Mouse (Mus musculus): ENCODE measurements around the gene 4930404N11Rik. TPM values are rescaled to one million over a fixed set of nuclear protein-coding genes. Genes with fewer than 3 reads are reported as not detected.

4930404N11Rik gene
- polyA plus RNA-seq, 1 experiment from 2014 or later, result 0.79 TPM

DNA sequence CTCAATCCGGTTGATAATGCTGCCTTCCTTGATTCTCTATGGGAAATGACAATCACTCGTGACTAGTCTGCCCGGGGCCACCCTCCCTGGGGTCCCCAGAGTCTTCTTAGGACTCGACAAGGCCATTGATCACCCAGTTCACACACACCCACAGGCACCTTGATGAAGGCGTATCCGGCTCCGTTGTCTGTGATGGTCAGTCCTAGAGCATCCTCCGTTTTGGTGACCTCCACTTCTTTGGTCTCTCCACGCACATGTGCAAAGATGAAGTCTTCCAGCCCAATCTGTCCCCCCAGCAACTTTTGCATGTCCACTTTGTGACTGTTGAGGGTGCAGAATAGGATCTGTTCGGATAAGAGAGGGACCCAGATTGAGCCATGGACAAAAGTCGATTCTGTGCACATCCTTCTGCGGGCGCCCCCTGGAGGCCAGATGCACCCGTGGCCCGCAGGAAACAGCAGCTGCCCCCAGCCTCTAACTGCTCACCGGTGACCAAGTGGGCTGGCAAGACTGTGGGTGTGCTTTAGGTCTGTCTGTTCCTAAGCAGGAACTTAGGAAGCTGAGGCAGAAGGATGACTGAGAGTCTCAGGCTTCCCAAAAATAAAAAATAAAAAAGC, 24.2 kb downstream of the 4930404N11Rik start:
- peaks cover 13% of the 10 kb centered on the region for H3K4me1 ChIP-seq (replicated peaks)
- H3K27ac ChIP-seq, result no peak overlapping the region
- no peaks in the 10 kb centered on the region for H3K9me3 ChIP-seq
- 36% methylated on average over 16 of the region's 16 CpGs for WGBS
- no peak overlapping the region for H3K9ac ChIP-seq (replicated peaks)
- peaks cover 88% of the 10 kb centered on the region for H3K27me3 ChIP-seq
- no peak overlapping the region for H3K4me2 ChIP-seq
- no peak overlapping the region for H3K4me3 ChIP-seq (replicated peaks)
- ATAC-seq (ENCODE audit: insufficient number of reproducible peaks, insufficient read depth, low FRiP score, low TSS enrichment, low read depth), result no peak
- peaks cover 11% of the 10 kb centered on the region for H3K36me3 ChIP-seq

DNA sequence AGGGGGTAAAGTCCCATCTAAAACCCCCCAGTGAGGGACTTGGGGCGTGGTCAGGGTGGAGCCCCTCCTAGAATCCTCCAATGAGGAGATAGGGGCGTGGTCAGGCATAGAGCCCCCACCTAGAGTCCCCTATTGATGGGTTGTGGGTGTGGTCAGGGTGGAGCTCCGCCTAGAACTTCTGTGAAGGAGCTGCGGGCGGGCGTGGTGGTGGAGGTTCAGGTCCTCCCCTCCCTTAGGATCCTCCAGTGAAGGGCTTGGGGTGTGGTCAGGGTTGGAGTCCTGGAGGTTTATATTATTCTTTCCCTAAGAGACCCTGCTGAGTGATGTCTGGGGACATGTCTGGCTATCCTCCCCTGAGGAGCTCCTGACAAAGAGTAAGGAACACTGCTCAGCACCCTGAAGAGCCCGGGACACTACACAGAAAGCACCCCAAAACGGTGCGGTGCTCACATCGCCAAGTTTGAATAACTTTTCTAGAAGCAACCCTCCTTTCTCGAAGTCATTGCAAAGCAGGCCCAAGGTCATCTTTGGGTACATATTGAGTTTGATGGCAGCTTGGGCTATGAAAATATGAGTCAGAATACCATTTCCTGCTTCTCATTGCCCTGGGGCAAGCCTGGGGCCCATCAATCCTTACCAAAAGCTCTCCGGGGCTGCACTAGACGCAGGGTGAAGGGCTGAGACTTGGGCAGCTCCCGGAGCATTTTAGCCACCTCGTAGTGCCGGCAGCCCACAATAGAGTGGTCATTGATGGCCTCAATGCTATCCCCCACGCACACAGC, 24.9 kb downstream of the 4930404N11Rik start:
- 39% methylated on average over 17 of the region's 17 CpGs for WGBS
- Histone ChIP-seq H3K27ac (no peak overlapping the region), H3K4me2 (no peak overlapping the region), H3K27me3 (peaks cover 88% of the 10 kb centered on the region), H3K4me3 (replicated peaks) (no peak overlapping the region), H3K4me1 (replicated peaks) (peaks cover 15% of the 10 kb centered on the region), H3K9ac (replicated peaks) (no peak overlapping the region), H3K9me3 (no peaks in the 10 kb centered on the region), H3K36me3 (peaks cover 7% of the 10 kb centered on the region)
- ATAC-seq (ENCODE audit: insufficient number of reproducible peaks, insufficient read depth, low FRiP score, low TSS enrichment, low read depth), result no peak

DNA sequence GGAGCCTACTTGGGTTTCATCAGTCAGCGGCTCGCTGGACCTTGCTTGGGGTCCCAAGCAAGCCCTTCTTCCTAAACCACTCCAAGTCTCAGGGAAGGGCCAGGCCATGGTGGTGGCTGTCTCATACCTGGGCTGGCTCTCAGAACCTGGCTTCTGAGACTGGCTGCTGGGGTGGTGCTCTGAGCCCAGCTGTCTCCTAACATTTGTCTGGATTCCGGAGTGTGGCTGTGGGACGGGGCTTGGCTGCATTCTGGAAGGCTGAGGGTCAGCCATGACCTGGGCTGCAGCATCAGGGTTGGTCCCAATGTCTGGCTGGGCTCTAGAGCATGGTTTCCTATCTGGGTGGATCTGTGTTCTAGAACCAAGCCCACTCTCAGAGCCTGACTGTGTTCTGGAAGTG, 29.1 kb downstream of the 4930404N11Rik start:
- ATAC-seq (ENCODE audit: insufficient number of reproducible peaks, insufficient read depth, low FRiP score, low TSS enrichment, low read depth), result no peak
- Histone ChIP-seq H3K27me3 (peaks cover 80% of the 10 kb centered on the region), H3K4me2 (no peak overlapping the region)

DNA sequence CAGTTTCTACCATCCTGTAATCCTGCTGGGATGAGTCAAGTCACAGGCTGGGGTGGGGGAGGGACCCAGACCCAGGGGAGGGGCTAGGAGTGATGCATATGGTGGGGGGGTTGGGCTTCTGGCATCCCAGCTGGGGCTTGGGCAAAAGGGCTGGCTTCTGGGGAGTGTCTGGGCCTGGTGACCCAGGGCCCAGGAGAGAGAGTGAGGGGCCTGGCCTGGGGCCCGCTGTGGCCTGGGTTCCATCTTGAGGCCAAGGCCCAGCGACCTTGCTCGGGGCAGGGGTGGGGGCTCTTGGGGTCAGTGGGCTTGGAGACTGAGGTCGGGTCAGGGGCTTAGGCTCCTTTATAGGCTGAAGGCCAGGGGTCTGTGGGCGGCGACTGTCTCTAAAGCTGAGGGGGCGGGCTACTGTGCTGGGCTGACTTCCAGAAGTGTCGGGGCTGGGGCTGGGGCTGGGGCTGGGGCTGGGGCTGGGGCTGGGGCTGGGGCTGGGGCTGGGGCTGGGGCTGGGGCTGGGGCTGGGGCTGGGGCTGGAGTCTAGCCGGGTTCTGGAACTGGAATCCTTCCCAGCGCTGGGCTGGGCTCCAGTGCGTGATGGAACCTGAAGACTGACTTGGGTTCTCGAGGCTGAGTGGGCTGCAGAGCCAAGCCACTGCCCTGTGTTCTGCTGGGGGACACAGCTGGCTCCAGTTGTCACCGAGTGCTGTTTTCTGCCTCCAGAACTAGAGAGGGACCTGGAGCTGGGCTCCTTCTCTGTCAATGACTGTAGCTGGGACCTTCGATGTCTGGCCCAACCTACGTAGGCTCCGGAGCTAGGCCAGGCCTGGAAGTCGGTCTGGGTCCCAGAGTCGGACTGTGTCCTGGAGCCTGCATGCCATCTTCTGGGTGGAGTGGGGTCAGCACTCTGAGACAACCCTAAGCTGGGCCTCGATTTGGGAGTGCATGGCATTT, 29.9 kb downstream of the 4930404N11Rik start:
- Histone ChIP-seq H3K9ac (replicated peaks) (peak overlapping the region; percentile 28; the same call in 1 of the 2 replicates), H3K9me3 (no peaks in the 10 kb centered on the region), H3K27me3 (peaks cover 74% of the 10 kb centered on the region), H3K27ac (peak overlapping the region; percentile 64), H3K4me1 (replicated peaks) (peaks cover 21% of the 10 kb centered on the region), H3K4me3 (replicated peaks) (no peak overlapping the region), H3K36me3 (no peaks in the 10 kb centered on the region), H3K4me2 (peak overlapping the region; percentile 22)
- 39% methylated on average over 19 of the region's 19 CpGs for WGBS
- ATAC-seq (ENCODE audit: insufficient number of reproducible peaks, insufficient read depth, low FRiP score, low TSS enrichment, low read depth), result peak; percentile 33

More for the DNA sequence above, 29.1 kb downstream of the 4930404N11Rik start:
- no peaks in the 10 kb centered on the region for H3K9me3 ChIP-seq
- H3K9ac ChIP-seq (replicated peaks), result no peak overlapping the region
- no peaks in the 10 kb centered on the region for H3K36me3 ChIP-seq
- 88% methylated on average over 4 of the region's 4 CpGs for WGBS
- no peak overlapping the region for H3K27ac ChIP-seq
- peaks cover 21% of the 10 kb centered on the region for H3K4me1 ChIP-seq (replicated peaks)
- no peak overlapping the region for H3K4me3 ChIP-seq (replicated peaks)

DNA sequence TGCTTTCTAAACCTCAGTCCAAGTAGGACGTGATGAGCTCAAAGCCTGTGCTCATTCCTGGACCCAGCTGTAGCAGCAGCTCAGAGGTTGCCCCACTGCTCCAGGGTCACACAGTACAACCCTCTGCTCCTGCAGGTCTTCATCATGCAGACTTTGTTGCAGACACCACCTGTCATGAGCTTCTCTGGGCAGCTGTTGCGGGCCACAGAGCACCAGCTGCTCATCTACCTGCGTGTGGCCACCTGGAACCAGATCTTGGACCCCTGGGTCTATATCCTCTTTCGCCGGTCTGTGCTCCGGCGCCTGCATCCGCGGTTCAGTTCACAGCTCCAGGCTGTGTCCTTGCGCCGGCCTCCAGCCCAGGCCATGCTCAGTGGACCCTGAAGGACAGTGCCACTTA, 31.3 kb downstream of the 4930404N11Rik start:
- no peak overlapping the region for H3K9ac ChIP-seq (replicated peaks)
- H3K4me1 ChIP-seq (replicated peaks), result peaks cover 28% of the 10 kb centered on the region
- H3K9me3 ChIP-seq, result no peaks in the 10 kb centered on the region
- no peak overlapping the region for H3K27ac ChIP-seq
- ATAC-seq (ENCODE audit: insufficient number of reproducible peaks, insufficient read depth, low FRiP score, low TSS enrichment, low read depth), result no peak
- WGBS, result 65% methylated on average over 11 of the region's 11 CpGs
- H3K36me3 ChIP-seq, result no peaks in the 10 kb centered on the region
- no peak overlapping the region for H3K4me2 ChIP-seq
- peaks cover 70% of the 10 kb centered on the region for H3K27me3 ChIP-seq
- H3K4me3 ChIP-seq (replicated peaks), result no peak overlapping the region

DNA sequence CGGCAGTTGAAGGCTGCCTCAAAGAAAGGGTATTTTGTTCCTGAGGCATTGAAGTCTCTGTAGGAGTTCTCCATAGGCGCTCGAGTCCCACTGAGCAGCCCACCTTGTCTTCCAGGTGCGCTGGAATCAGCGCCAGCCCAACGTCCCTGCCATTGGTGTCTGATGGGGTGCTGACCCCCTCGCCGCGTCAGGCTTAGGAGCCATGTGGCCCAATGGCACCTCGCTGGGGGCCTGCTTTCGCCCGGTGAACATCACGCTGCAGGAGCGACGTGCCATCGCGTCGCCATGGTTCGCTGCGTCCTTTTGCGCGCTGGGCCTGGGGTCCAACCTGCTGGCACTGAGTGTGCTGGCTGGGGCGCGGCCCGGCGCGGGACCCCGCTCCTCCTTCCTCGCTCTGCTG, 33.3 kb downstream of the 4930404N11Rik start:
- H3K9ac ChIP-seq (replicated peaks), result no peak overlapping the region
- WGBS, result 18% methylated on average over 29 of the region's 29 CpGs
- peaks cover 37% of the 10 kb centered on the region for H3K4me1 ChIP-seq (replicated peaks)
- no peaks in the 10 kb centered on the region for H3K9me3 ChIP-seq
- peaks cover 1% of the 10 kb centered on the region for H3K36me3 ChIP-seq
- peak overlapping the region; percentile 24 for H3K4me3 ChIP-seq (replicated peaks)
- H3K4me2 ChIP-seq, result peak overlapping the region; percentile 41
- peaks cover 54% of the 10 kb centered on the region for H3K27me3 ChIP-seq
- H3K27ac ChIP-seq, result no peak overlapping the region
- ATAC-seq (ENCODE audit: insufficient number of reproducible peaks, insufficient read depth, low FRiP score, low TSS enrichment, low read depth), result no peak

DNA sequence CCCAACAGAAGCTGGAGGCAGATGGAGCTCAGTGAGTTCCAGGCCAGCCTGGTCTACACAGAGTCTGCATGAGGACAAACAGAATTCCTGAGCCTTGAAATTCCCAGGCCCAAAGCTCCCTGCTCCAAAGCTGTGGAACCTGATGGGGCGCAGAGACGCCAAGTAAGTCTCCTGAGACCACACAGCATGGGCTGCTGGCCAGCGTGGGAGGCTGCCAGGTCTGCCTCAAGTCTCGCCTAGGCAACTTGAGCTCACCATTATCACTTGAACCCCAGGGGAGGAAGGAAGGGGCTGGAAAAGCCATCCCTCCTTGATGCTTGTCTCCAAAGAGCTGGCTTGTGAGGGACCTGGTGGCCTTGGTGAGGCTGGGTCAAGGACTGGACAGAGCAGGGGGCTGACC, 35.6 kb downstream of the 4930404N11Rik start:
- ATAC-seq (ENCODE audit: insufficient number of reproducible peaks, insufficient read depth, low FRiP score, low TSS enrichment, low read depth), result no peak

DNA sequence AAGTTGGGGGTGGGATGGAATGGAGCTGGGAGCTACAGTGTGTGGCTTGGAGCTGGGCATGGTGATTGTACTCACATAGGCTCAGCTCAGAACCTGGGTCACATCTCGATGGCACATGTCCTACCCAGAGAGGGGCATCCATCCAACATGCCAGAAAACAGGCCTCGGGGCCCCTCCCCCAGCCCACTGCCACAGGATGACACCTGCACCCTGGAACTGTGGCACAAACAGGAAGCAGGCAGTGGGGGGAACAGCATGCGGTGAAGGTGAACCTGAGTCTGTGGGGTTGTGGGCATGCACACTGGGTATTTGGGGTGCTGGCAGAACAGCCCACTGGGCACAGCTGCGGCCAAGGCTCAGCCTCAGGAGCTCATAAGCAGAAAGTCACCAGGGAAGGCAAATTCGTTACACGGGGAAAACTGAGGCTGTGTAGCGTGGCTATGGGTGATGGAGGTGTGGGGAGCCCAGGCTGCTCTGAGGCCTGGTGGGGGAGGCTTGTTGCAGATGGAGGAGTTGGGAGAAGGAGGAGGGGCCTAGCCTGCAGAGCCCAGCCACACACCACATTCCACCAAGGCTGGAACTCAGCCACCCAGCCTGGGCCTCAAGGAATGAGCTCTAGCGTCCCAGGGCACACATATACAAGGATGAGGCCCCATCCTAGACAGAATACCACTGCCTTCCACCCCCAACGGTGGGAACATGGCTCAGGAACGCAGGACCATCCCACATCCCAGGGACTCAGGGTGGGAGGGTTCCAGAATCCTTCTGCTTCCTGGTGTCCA, 36.2 kb downstream of the 4930404N11Rik start:
- peak overlapping the region; percentile 74 for H3K27ac ChIP-seq
- H3K27me3 ChIP-seq, result peaks cover 29% of the 10 kb centered on the region
- H3K4me1 ChIP-seq (replicated peaks), result peaks cover 23% of the 10 kb centered on the region
- peak overlapping the region; percentile 24 for H3K9ac ChIP-seq (replicated peaks)
- no peaks in the 10 kb centered on the region for H3K9me3 ChIP-seq
- peaks cover 30% of the 10 kb centered on the region for H3K36me3 ChIP-seq
- no peak for ATAC-seq (ENCODE audit: insufficient number of reproducible peaks, insufficient read depth, low FRiP score, low TSS enrichment, low read depth)
- no peak overlapping the region for H3K4me3 ChIP-seq (replicated peaks)
- no peak overlapping the region for H3K4me2 ChIP-seq
- WGBS, result 67% methylated on average over 10 of the region's 10 CpGs

More for the DNA sequence above, 35.6 kb downstream of the 4930404N11Rik start:
- Histone ChIP-seq H3K4me3 (replicated peaks) (no peak overlapping the region), H3K9ac (replicated peaks) (peak overlapping the region; percentile 24), H3K36me3 (peaks cover 24% of the 10 kb centered on the region), H3K4me2 (no peak overlapping the region), H3K9me3 (no peaks in the 10 kb centered on the region), H3K27me3 (peaks cover 35% of the 10 kb centered on the region), H3K4me1 (replicated peaks) (peaks cover 23% of the 10 kb centered on the region), H3K27ac (peak overlapping the region; percentile 74)
- 65% methylated on average over 4 of the region's 4 CpGs for WGBS

DNA sequence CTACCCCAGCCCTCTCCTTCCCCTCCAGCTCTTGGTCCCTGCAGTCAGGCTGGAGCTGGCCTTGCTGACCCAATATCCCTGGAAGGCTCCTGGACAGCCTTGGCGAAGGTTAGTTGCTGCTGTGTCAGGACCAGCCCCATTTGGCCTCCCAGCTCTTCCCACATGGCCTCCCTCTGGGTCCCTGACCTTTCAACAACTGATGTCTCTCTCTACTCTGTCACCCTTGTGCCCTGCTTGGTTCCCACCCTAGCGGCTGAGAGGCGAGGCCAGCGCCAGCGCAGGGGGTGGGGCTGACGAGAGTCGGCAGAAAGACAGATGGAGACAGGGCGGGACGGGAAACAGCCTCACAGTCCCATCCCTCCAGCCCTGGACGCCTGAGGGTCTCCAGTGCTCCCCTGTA, 37.2 kb downstream of the 4930404N11Rik start, which contains the start of gene Tbxa2r:
Gene Tbxa2r (plus strand): TSS at position 346 of the 400 bp plus-strand sequence.
- Histone ChIP-seq H3K27ac (peak within 1 kb of the TSS; percentile 74), H3K9ac (replicated peaks) (peak within 1 kb of the TSS; percentile 24), H3K9me3 (no peaks in the 10 kb centered on the region), H3K4me3 (replicated peaks) (no peak within 1 kb of the TSS), H3K27me3 (peaks cover 24% of the 10 kb centered on the region), H3K4me2 (no peak within 1 kb of the TSS), H3K36me3 (peaks cover 40% of the 10 kb centered on the region), H3K4me1 (replicated peaks) (peaks cover 23% of the 10 kb centered on the region)
- ATAC-seq (ENCODE audit: insufficient number of reproducible peaks, insufficient read depth, low FRiP score, low TSS enrichment, low read depth), result no peak
- WGBS, result 9% methylated on average over 10 of the region's 10 CpGs

DNA sequence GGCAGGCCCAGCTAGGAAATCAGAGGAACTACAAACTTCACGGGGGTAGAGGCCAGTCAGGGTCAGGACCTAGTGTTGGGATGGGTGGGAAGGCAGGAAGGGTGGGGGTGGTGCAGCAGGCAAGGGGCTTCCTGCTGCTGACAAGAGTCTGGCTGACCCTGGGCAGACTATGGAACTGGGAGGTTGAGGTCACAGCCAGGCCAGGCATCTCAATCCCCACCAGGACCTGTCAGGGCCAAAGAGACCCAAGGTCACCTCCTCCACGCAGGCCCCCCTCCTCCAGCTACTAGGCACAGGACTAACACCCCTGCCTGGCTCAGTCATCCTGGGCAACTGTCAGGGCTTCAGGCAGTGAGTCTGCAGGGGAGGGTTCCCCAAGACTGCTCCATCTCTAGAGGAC, 37.7 kb downstream of the 4930404N11Rik start:
- no peaks in the 10 kb centered on the region for H3K9me3 ChIP-seq
- H3K4me1 ChIP-seq (replicated peaks), result peaks cover 23% of the 10 kb centered on the region
- H3K4me3 ChIP-seq (replicated peaks), result no peak overlapping the region
- ATAC-seq (ENCODE audit: insufficient number of reproducible peaks, insufficient read depth, low FRiP score, low TSS enrichment, low read depth), result no peak
- 0 out of 2 replicates have a peak overlapping the region, but pooled peaks have one; percentile 1 for H3K27ac ChIP-seq
- 12% methylated on average over 2 of the region's 2 CpGs for WGBS
- H3K9ac ChIP-seq (replicated peaks), result 0 out of 2 replicates have a peak overlapping the region, but pooled peaks have one; percentile 18
- peaks cover 44% of the 10 kb centered on the region for H3K36me3 ChIP-seq
- H3K4me2 ChIP-seq, result no peak overlapping the region
- peaks cover 19% of the 10 kb centered on the region for H3K27me3 ChIP-seq

Data from limb, embryonic 12.5 days (tissue).